Mouse (Mus musculus) cerebellum, postnatal 14 days (tissue): ENCODE measurements around the gene Tmem117.

Source experiments
- DNase-seq, 2 experiments: peaks; one replicate each; pipeline ENCODE4 v3.0.0; 2021; ENCODE audit warnings: mixed read lengths in 2 of 2

Tmem117 gene

GRCm38 (mm10) chr15:94649071-94649765 is 20.2 kb downstream of the Tmem117 start:
- peak; percentile 83 to 84 for DNase-seq

DNA sequence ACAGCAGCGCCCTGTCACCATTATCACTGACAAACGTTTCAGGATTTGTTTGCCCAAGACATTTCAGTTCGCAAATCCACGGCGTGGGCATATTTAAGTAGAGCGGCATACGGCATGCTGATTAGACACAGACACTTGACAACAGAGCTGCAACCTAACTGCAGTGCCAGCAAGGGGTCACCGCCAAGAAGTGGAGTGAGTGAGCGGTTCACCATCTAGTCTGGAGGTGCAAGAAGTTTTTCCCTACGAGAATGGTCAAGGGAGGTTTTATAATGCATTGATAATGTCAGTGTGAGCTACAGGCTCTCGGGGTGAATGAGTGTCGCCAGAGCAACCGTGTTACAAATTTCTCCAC is 20.7 kb downstream of the Tmem117 start:
- peak; percentile 58 to 60 for DNase-seq

- peak in 1 of 2 experiments; percentile 31 for DNase-seq
These were observed 22.3 kb downstream of the Tmem117 start for GRCm38 (mm10) chr15:94651350-94651749.

DNA sequence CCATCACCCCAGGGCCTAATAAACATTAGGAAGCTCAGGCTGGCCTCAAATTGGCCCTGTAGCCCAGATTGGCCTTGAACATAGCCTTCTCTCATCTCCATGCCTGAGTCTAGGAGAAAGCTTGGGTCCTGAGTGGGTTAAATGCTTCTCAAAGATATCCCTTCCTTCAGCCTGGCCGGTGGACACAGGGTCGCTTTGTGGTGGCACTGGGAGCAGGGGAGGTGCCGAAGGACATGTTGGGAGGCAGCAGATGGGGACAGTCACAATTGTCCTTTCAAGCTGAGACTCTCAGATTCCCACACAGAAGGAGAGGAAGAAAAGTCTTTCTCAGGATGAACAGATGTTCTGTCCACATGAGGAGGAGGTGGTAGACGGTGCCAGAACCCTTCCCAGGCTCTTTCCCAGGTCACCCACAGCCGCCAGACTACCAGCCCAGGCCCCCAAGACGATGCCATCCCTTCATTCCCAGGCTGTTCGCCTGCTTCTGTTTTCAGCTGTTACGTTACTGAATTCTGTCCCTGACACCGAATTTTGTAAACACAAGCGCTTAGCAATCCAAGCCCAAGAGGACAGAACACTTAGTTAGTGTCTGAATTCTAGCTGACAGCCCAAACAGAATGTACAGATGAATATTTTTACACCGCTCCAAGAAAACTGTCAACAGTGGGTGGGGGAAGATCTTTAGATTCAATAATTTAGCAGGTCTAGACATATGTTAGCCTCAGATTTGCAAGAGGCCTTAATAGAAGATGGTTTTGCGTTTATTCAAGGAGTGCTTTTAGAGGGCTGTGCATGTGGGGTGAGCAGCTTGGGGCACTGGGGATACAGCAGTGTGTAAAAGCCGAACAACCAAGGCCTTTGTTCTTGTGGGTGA is 23.2 kb downstream of the Tmem117 start:
- DNase-seq, result peak; percentile 30 to 42

- DNase-seq, result no peak
These were observed 23.8 kb downstream of the Tmem117 start for GRCm38 (mm10) chr15:94652843-94653206.

DNA sequence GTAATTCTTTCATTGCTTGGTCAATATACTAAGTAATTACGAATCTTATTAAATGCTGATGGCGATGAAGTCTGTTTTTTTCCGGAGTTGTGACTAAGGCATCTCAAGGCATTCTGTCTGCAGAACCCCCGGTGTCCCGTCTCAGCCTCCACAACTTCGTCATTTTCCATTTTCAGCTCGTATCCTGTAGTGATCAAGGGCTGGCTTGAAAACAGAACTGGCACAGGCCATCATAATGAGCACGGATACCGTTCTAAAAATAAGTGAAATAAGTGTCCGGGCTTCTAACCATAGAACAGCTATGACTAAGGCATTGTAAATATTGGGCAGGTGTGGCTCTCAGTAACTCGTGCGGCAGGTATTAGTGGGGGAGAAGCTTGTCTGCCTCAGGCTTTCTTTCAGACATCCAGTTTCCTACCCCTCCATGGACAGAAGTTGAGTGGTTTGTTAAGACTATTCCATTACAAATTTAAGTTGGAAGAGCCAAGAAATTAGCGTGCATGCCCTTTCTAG is 26.8 kb downstream of the Tmem117 start:
- DNase-seq, result no peak

DNA sequence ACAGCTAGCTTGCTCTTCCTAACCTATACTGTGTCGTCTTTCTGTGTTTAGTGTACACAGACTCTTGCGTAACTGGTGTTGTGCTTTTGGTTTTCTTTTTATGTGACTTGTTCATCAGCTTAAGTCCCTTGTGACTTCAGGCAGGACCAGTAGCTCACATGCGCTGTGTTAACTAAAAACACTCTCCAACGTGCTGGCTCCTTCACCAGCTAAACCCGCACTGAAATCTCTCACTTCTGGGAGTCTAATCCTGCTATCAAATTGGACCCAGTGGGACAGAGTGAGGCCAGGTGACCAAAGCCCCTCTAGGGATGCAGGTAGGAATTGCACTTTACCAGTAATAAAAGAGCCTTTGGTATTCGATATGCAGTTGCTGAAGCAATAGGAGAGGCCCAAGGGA is 28.9 kb downstream of the Tmem117 start:
- no peak for DNase-seq

DNA sequence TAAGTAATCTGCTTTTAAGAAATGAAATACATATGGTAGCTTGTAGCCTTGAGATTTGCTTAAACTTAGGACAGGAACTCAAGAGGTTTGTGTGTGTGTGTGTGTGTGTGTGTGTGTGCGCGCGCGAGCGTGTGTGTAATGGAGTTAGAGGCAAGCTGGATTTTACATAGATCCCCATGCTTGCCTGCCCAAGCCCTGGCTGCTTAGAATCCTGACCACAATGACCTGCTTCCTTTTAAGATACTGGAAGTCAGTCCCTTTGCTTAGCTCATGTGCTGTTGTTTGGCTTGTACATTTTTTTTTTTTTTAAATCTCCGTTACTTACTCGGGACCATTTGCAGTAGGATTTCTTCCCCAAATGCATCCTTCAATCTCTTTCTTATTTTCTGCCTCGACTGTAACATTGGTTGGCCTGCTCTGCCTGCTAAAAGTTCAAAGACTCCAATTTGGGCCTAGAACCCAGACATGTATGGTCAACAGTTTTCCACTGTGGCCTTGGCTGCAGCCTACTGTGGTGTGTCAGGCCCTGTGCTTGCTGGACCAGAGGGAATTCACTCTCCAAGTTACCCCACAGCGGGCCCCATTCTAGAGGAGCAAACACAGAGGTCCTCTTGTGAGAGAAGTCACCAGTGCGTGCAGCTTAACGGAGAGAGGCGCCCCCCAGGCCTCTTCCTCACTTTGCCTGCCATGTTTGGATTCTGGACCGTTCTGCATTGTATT is 29.5 kb downstream of the Tmem117 start:
- DNase-seq, result peak in 1 of 2 experiments; percentile 29

- peak; percentile 61 to 72 for DNase-seq
These were observed 30.0 kb downstream of the Tmem117 start for GRCm38 (mm10) chr15:94659112-94659437.

DNA sequence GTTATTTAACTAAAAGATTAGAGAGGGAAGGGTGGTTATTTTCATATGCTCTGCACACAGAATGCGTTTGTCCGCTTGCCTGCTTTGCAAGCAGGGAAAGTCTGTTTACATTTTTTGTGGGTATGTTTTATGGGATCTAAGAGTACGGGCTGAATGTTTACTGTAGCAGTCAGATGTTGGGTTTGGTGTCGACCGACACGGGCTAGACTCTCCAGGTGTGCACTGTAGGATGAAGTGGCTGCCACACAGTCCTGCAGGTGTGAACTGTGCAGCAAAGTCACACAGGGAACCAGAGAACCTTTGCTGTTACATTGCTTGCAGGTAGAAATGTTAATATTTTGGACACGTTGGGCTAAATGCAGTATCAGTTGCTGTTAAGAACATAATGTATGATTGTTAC is 31.9 kb downstream of the Tmem117 start:
- no peak for DNase-seq

DNA sequence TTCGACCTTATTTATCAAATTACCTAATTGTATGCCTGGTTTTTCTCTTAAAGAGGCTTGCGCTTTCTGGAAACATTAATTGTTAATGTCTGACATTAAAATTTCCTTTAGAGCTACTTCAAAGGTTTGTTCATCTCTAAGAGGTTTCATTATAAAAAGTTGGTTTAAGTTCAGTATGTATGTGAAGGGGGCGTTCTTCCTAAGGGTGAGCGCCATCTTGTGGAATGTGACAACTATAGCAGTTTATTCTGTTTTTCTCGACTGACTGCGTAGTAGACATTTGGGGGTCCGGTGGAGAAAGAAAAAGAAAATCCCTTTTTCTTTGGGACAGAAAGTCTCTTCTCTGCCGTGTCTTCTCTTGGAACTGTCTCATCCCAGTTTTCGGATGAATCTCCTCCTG is 32.4 kb downstream of the Tmem117 start:
- peak; percentile 57 to 60 for DNase-seq

GRCm38 (mm10) chr15:94664612-94665011 is 35.6 kb downstream of the Tmem117 start:
- no peak for DNase-seq

DNA sequence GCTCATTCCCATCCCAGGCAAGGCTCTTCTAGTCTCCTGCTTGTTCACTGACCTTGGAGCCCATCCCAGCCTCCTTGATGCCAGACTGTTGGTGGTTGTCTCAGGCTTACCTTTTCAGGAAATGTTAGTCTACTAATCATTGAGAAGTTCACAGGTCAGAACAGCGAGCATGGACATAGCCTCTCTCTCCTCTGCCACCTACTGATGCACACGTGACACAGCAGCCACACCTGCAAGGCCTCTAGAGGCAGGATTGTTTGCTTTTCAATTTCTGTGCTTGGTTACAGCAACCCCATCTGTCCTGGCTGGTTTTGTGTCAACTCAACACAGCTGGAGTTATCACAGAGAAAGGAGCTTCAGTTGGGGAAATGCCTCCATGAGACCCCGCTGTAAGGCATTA is 52.1 kb downstream of the Tmem117 start:
- no peak for DNase-seq

GRCm38 (mm10) chr15:94684269-94684668 is 55.2 kb downstream of the Tmem117 start:
- no peak for DNase-seq

- no peak for DNase-seq
These were observed 58.1 kb downstream of the Tmem117 start for GRCm38 (mm10) chr15:94687176-94687575.

DNA sequence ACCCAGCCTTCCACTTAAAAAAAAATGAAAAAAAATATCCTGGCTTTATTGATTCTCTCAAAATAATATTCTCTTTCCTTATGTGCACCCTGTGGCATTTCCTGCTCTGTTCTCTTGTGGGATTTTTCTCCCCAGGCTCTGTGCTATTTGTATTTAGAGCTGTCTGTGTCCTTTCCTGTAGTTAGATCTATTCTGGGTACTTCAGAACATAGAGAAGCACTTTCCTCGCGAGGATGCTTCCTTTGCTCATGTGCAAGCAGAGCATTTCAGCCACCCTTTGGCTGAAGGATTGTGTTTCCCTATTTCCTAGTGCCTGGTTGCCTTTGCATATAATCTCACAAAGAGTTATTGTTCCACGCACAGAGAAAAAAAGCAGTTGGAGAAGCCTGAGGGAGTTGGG is 58.6 kb downstream of the Tmem117 start:
- no peak for DNase-seq

GRCm38 (mm10) chr15:94689195-94689883 is 60.3 kb downstream of the Tmem117 start:
- no peak for DNase-seq

DNA sequence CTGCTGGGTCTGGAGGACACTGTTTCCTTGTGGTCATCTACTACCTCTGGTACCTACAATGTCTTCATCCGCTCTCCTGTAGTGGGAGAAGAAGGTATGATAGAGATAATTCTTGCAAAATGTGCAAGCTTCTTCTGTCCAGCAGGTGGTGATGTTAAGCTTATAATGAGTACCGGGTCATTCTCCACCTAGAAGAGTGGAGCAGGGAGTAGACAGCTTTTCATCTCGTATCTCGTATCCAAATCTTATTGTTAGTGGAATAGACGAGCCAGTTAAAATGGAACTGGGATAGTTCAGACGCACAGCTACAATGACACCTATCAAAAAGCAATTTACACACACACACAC is 60.8 kb downstream of the Tmem117 start:
- DNase-seq, result peak; percentile 12 to 20

- DNase-seq, result peak; percentile 86 to 87
These were observed 93.7 kb downstream of the Tmem117 start for GRCm38 (mm10) chr15:94722759-94723158.

DNA sequence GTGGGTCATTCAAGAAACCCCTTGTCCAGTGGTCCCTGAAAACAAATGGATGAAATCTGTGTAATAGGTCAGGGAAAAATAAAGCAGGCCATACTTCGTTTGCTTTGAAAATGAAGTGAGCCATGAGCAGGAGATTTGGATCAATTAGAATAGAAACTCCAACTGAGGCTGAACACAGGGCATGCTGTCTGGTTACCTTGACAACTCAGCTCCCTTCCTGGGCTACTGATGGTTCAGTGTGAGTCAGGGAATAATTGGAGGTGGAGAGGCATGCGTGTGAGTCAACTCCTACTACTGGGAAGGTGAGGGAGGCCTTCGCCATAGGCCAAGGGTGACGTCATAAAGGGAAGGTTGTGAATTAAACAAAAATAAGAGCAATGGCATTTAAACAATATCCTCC is 103.1 kb downstream of the Tmem117 start:
- no peak for DNase-seq

- peak; percentile 56 to 69 for DNase-seq
These were observed 140.2 kb downstream of the Tmem117 start for GRCm38 (mm10) chr15:94769227-94769626.

DNA sequence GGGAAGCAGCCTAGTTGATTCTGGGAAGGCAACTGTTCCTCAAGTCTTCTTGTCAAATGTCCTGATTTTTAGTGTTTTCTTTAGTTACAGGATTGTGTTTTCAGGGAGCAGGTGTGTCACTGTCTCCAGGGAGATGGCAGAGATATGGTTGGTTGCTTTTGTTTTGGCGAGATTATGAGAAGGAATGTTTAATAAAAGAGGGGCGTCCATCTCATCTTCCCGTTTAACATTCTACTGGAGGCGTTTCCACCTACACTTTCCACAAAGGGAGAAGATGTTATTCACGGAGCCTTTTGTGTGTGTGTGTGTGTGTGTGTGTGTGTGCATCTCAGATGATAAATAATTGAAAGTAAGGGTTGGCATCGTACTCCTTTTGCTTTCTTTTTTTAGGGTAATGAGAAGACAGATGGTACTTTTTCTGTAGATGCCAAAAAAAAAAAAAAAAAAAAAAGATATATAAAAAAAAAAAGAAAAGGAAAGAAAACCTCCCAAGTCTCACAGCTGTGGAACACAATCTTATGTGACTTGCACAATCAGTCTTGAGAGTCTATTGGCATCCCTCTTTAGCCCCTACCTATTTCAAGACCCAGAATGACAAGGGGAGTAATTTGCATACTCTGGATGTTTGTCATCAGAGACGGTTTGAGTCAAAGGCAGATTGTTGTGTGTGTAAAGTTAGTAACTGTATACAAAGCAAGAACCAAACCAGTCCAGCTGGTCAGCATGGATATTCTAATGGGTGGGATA is 142.0 kb downstream of the Tmem117 start:
- DNase-seq, result peak in 1 of 2 experiments; percentile 33
